Mouse (Mus musculus): ENCODE measurements around the gene Cldn20.

DNA sequence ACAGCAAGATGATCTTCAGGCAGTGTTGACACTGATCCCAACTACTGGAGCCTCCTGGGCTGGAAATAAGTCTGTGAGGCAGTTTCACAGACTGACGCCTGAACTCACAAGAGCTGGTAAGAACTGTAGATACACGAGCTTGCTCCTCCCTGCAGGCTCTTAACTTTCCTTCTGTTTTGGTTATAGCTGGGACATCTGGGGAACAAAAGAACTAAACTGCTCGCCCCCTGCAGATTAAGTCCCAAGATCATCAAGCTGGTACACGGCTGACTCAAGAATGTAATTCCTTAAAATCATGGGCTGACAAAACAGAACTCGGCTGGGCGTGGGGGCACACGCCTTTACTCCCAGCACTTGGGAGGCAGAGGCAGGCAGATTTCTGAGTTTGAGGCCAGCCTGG is 1.8 kb upstream of the Cldn20 start:
- TF ChIP-seq NANOG (IDR thresholded peaks at IDR 0.05; ENCODE audit: borderline replicate concordance, low read length) (peak; percentile 91; the same call in 1 of the 2 replicates), CTCF (conservative IDR thresholded peaks at IDR 0.05; ENCODE audit: low read length) (no peak)

All from E14TG2a.4 (cell line).